Mouse (Mus musculus) spleen, adult 2 months (tissue): ENCODE data around the gene Ssbp4.

Experiments used
- CTCF ChIP-seq: fragments of 200-500 bp; IDR thresholded peaks from 2 replicates; pipeline ENCODE4 v1.5.1; 2011; ENCODE audit warnings: mild to moderate bottlenecking, inconsistent platforms; ENCODE audit not compliant: insufficient read depth, insufficient read length, insufficient replicate concordance; ENCODE audit errors: extremely low read depth
- POLR2A ChIP-seq: fragments of 200-500 bp; IDR thresholded peaks from 2 replicates; pipeline ENCODE4 v1.6.1; 2011; ENCODE audit warnings: low read depth, low read length, inconsistent platforms

- TF ChIP-seq POLR2A (no peak), CTCF (no peak)
Measured at GRCm38 (mm10) chr8:70596775-70597416, 11.8 kb downstream of the Ssbp4 start.
